Comparison of ENCODE assay signal across 21 mouse cellular contexts in genomic region chr3:8270009-8270934, GRCm38 (mm10).
DNase-seq lines count a peak whose midpoint lies in the region; ATAC-seq and TF ChIP-seq lines count a peak whose summit lies in the region.
"Had no signal": no experiment of that assay in that cellular context is flagged by ENCODE, and none has a peak within 500 bp of the region (broad histone marks: within the 10 kb centered on the region; RNA-seq: fewer than 3 reads in every experiment).

No protein-coding gene starts in this region.

- no peaks in the 10 kb centered on the region for H3K4me1 ChIP-seq in forebrain, embryonic 14.5 days (ENCODE audit: control insufficient read depth, insufficient read depth, low read length)
- H3K4me1 ChIP-seq in forebrain, embryonic 10.5 days, result no peaks in the 10 kb centered on the region
- H3K4me1 ChIP-seq in neural tube, embryonic 13.5 days (replicated peaks), result 0 out of 2 replicates have a peak, but pooled peaks cover 5% of the 10 kb centered on the region
- H3K4me1 ChIP-seq in hindbrain, embryonic 14.5 days (replicated peaks; ENCODE audit: control insufficient read depth, insufficient read depth, low read length), result no peaks in the 10 kb centered on the region
- H3K4me1 ChIP-seq: embryonic facial prominence, embryonic 15.5 days; megakaryocyte, embryonic 14.5 days; neural tube, embryonic 12.5 days had no signal

- no peak overlapping the region for H3K27ac ChIP-seq in forebrain, embryonic 14.5 days (ENCODE audit: low read depth, low read length)
- no peak overlapping the region for H3K27ac ChIP-seq in forebrain, embryonic 10.5 days
- no peak overlapping the region for H3K27ac ChIP-seq in neural tube, embryonic 13.5 days (replicated peaks)
- no peak overlapping the region for H3K27ac ChIP-seq in hindbrain, embryonic 14.5 days
- H3K27ac ChIP-seq: embryonic facial prominence, embryonic 15.5 days; neural tube, embryonic 12.5 days had no signal

- no peaks in the 10 kb centered on the region for H3K27me3 ChIP-seq in forebrain, embryonic 14.5 days (replicated peaks; ENCODE audit: control insufficient read depth, insufficient read depth, low read length)
- H3K27me3 ChIP-seq in forebrain, embryonic 10.5 days (ENCODE audit: poor library complexity, severe bottlenecking), result no peaks in the 10 kb centered on the region
- H3K27me3 ChIP-seq in neural tube, embryonic 13.5 days, result no peaks in the 10 kb centered on the region
- H3K27me3 ChIP-seq in hindbrain, embryonic 14.5 days (ENCODE audit: control insufficient read depth, insufficient read depth, low read length), result no peaks in the 10 kb centered on the region
- H3K27me3 ChIP-seq in myocyte (ENCODE audit: control insufficient read depth, insufficient read depth, insufficient read length), result no peaks in the 10 kb centered on the region
- H3K27me3 ChIP-seq: embryonic facial prominence, embryonic 15.5 days; megakaryocyte, embryonic 14.5 days; neural tube, embryonic 12.5 days had no signal

- no peak for TF ChIP-seq POLR2A in myocyte (IDR thresholded peaks at IDR 0.05; ENCODE audit: insufficient read length, low read depth)

- H3K9ac ChIP-seq in forebrain, embryonic 14.5 days (ENCODE audit: low read length), result no peak overlapping the region
- no peak overlapping the region for H3K9ac ChIP-seq in neural tube, embryonic 13.5 days
- H3K9ac ChIP-seq in hindbrain, embryonic 14.5 days, result no peak overlapping the region
- H3K9ac ChIP-seq: embryonic facial prominence, embryonic 15.5 days; neural tube, embryonic 12.5 days had no signal

- no peak overlapping the region for H3ac ChIP-seq in myocyte (ENCODE audit: control insufficient read depth, insufficient read length)

- peak; percentile 84 for ATAC-seq in forebrain, embryonic 14.5 days
- ATAC-seq in neural tube, embryonic 13.5 days (ENCODE audit: low read depth), result 0 out of 2 replicates have a peak, but pooled peaks have one; percentile 19
- ATAC-seq in hindbrain, embryonic 14.5 days (ENCODE audit: low FRiP score), result peak; percentile 40
- ATAC-seq: intestine, embryonic 16.5 days had no signal

- peak; percentile 64 for DNase-seq in forebrain, embryonic 14.5 days (ENCODE audit: low spot score)
- no peak for DNase-seq in forebrain, embryonic 10.5 days (ENCODE audit: extremely low spot score, low spot score)
- DNase-seq in neural tube, embryonic 10.5 days (ENCODE audit: extremely low spot score, low spot score), result no peak
- DNase-seq in hindbrain, embryonic 14.5 days (ENCODE audit: low spot score), result no peak
- no peak for DNase-seq in gastrocnemius, postnatal 25 days
- no peak for DNase-seq in heart, postnatal 4 days
- DNase-seq: adrenal gland, postnatal 10 days; cerebellum, adult 11 months; cerebellum, postnatal 14 days; heart, postnatal 36 days; lung, adult 18-20 months; lung, postnatal 14 days; right cerebral cortex, adult 18-20 months; thymus, postnatal 14 days had no signal

- H3K4me3 ChIP-seq in forebrain, embryonic 14.5 days (ENCODE audit: low read depth, low read length), result no peak overlapping the region
- no peak overlapping the region for H3K4me3 ChIP-seq in forebrain, embryonic 10.5 days
- H3K4me3 ChIP-seq in neural tube, embryonic 13.5 days, result no peak overlapping the region
- H3K4me3 ChIP-seq in hindbrain, embryonic 14.5 days (replicated peaks; ENCODE audit: low read length), result no peak overlapping the region
- H3K4me3 ChIP-seq in myocyte, result no peak overlapping the region
- H3K4me3 ChIP-seq: embryonic facial prominence, embryonic 15.5 days; megakaryocyte, embryonic 14.5 days; neural tube, embryonic 12.5 days had no signal

- no peak overlapping the region for H3K4me2 ChIP-seq in forebrain, embryonic 14.5 days (ENCODE audit: low read length)
- H3K4me2 ChIP-seq in neural tube, embryonic 13.5 days, result no peak overlapping the region
- H3K4me2 ChIP-seq in hindbrain, embryonic 14.5 days (replicated peaks), result no peak overlapping the region
- H3K4me2 ChIP-seq in myocyte (ENCODE audit: low read depth), result no peak overlapping the region
- H3K4me2 ChIP-seq: embryonic facial prominence, embryonic 15.5 days; liver, embryonic 11.5 days; neural tube, embryonic 12.5 days had no signal

- WGBS in forebrain, embryonic 14.5 days, result 16% methylated on average over 1 of the region's 1 CpGs
- WGBS in forebrain, embryonic 10.5 days, result 69% methylated on average over 1 of the region's 1 CpGs
- WGBS in neural tube, embryonic 13.5 days, result 50% methylated on average over 1 of the region's 1 CpGs
- WGBS in hindbrain, embryonic 14.5 days, result 35% methylated on average over 1 of the region's 1 CpGs

- H3K79me2 ChIP-seq in myocyte (ENCODE audit: control insufficient read depth, insufficient read depth), result no peaks in the 10 kb centered on the region

- H3K36me3 ChIP-seq in forebrain, embryonic 14.5 days (ENCODE audit: control insufficient read depth, insufficient read depth, low read length), result no peaks in the 10 kb centered on the region
- no peaks in the 10 kb centered on the region for H3K36me3 ChIP-seq in forebrain, embryonic 10.5 days (replicated peaks)
- H3K36me3 ChIP-seq in neural tube, embryonic 13.5 days, result no peaks in the 10 kb centered on the region
- no peaks in the 10 kb centered on the region for H3K36me3 ChIP-seq in hindbrain, embryonic 14.5 days (replicated peaks; ENCODE audit: control insufficient read depth, insufficient read depth)
- H3K36me3 ChIP-seq in myocyte (ENCODE audit: control insufficient read depth, insufficient read depth), result no peaks in the 10 kb centered on the region
- H3K36me3 ChIP-seq: embryonic facial prominence, embryonic 15.5 days; neural tube, embryonic 12.5 days had no signal

- H3K9me3 ChIP-seq in forebrain, embryonic 14.5 days (replicated peaks; ENCODE audit: control insufficient read depth, low read length), result no peaks in the 10 kb centered on the region
- no peaks in the 10 kb centered on the region for H3K9me3 ChIP-seq in forebrain, embryonic 10.5 days
- no peaks in the 10 kb centered on the region for H3K9me3 ChIP-seq in neural tube, embryonic 13.5 days
- no peaks in the 10 kb centered on the region for H3K9me3 ChIP-seq in hindbrain, embryonic 14.5 days (ENCODE audit: control insufficient read depth, low read length)
- H3K9me3 ChIP-seq: embryonic facial prominence, embryonic 15.5 days; neural tube, embryonic 12.5 days had no signal

TF ChIP-seq in myocyte, 11 proteins besides CTCF, POLR2A, EP300 and RAD21:
- TF ChIP-seq MYOD1 (IDR thresholded peaks at IDR 0.05; ENCODE audit: control insufficient read depth in 1 of 3, insufficient read length in 2 of 3, low read depth in 2 of 3), result no peak
- no peak for TF ChIP-seq TCF12 (IDR thresholded peaks at IDR 0.05; ENCODE audit: insufficient read depth, poor library complexity, severe bottlenecking)
- TF ChIP-seq CEBPB (IDR thresholded peaks at IDR 0.05; ENCODE audit: insufficient read depth, poor library complexity, severe bottlenecking), result 0 out of 2 replicates have a peak, but pooled peaks have one; percentile 8
- TF ChIP-seq REST (IDR thresholded peaks at IDR 0.05; ENCODE audit: insufficient read depth, insufficient read length), result no peak

Comparison
In these comparisons a context has a peak if more than half of its experiments do, and no peak if none do; other contexts are left out.
1. ATAC-seq: peak in every context shown above with its lines; median percentile 84 in forebrain, embryonic 14.5 days; 40 in hindbrain, embryonic 14.5 days; 19 in neural tube, embryonic 13.5 days.